Mouse (Mus musculus): ENCODE measurements around the gene Fancg.

The Fancg gene

GRCm38 (mm10) chr4:43032501-43032900 lies 22.2 kb upstream of the Fancg start:
- DNase-seq = no peak

GRCm38 (mm10) chr4:43031237-43031995 lies 21.1 kb upstream of the Fancg start, which contains the start of gene Stoml2:
TSS of gene Stoml2 (minus strand) at chr4:43031710.
- DNase-seq = peak; percentile 95

- no peak for DNase-seq
Observed at GRCm38 (mm10) chr4:43030780-43031230, 20.5 kb upstream of the Fancg start.

- DNase-seq = no peak
Observed at GRCm38 (mm10) chr4:43030352-43030751, 20.0 kb upstream of the Fancg start.

GRCm38 (mm10) chr4:43029749-43030148 lies 19.4 kb upstream of the Fancg start:
- DNase-seq = no peak

GRCm38 (mm10) chr4:43029121-43029520 lies 18.8 kb upstream of the Fancg start:
- DNase-seq = no peak

GRCm38 (mm10) chr4:43025084-43025960 lies 15.0 kb upstream of the Fancg start, which contains the start of gene Pigo:
TSS of gene Pigo (minus strand) at chr4:43025819.
- DNase-seq = peak; percentile 94

- no peak for DNase-seq
Observed at GRCm38 (mm10) chr4:43024673-43025072, 14.4 kb upstream of the Fancg start.

- no peak for DNase-seq
Observed at GRCm38 (mm10) chr4:43021341-43021740, 11.0 kb upstream of the Fancg start.

GRCm38 (mm10) chr4:43020876-43021275 lies 10.6 kb upstream of the Fancg start:
- no peak for DNase-seq

GRCm38 (mm10) chr4:43019641-43020465 lies 9.5 kb upstream of the Fancg start:
- DNase-seq = no peak

- no peak for DNase-seq
Observed at GRCm38 (mm10) chr4:43019176-43019575, 8.9 kb upstream of the Fancg start.

- no peak for DNase-seq
Observed at GRCm38 (mm10) chr4:43018156-43018555, 7.8 kb upstream of the Fancg start.

- DNase-seq = no peak
Observed at GRCm38 (mm10) chr4:43012091-43012490, 1.8 kb upstream of the Fancg start.

GRCm38 (mm10) chr4:43005765-43006164 lies 4.5 kb downstream of the Fancg start:
- no peak for DNase-seq

GRCm38 (mm10) chr4:43004951-43005350 lies 5.4 kb downstream of the Fancg start:
- no peak for DNase-seq

- no peak for DNase-seq
Observed at GRCm38 (mm10) chr4:43002756-43003439, 7.4 kb downstream of the Fancg start.

GRCm38 (mm10) chr4:43001272-43001671 lies 9.0 kb downstream of the Fancg start:
- no peak for DNase-seq

- peak; percentile 99 for DNase-seq
Observed at GRCm38 (mm10) chr4:43000141-43000986, 9.9 kb downstream of the Fancg start, which contains the start of gene Vcp. TSS of gene Vcp (minus strand) at chr4:43000507.

GRCm38 (mm10) chr4:42999451-43000140 lies 10.7 kb downstream of the Fancg start:
- peak; percentile 69 for DNase-seq
